Mouse (Mus musculus): ENCODE results near the gene Tnk2. TPM values are rescaled to one million over a fixed set of nuclear protein-coding genes. Genes with fewer than 3 reads are reported as not detected.

Tnk2 gene
- polyA plus RNA-seq, 1 experiment from 2014 or later: 10.6 TPM

- H3K27ac ChIP-seq (ENCODE audit: low read length): no peak overlapping the region
These were observed 10.5 kb downstream of the Tnk2 start for GRCm38 (mm10) chr16:32654071-32654733.

GRCm38 (mm10) chr16:32655534-32655933 lies 11.9 kb downstream of the Tnk2 start:
- Histone ChIP-seq H3K9ac (ENCODE audit: low read length) (no peak overlapping the region), H3K27me3 (ENCODE audit: control insufficient read depth, insufficient read depth, low read length) (no peaks in the 10 kb centered on the region), H3K9me3 (replicated peaks; ENCODE audit: control insufficient read depth, low read length) (no peaks in the 10 kb centered on the region), H3K4me3 (replicated peaks; ENCODE audit: low read length) (no peak overlapping the region), H3K27ac (ENCODE audit: low read length) (no peak overlapping the region), H3K4me2 (ENCODE audit: low read depth, low read length) (no peak overlapping the region), H3K36me3 (ENCODE audit: control insufficient read depth, insufficient read depth, low read length) (no peaks in the 10 kb centered on the region), H3K4me1 (ENCODE audit: control insufficient read depth, insufficient read depth, low read length) (peaks cover 41% of the 10 kb centered on the region)
- 88% methylated on average over 4 of the region's 4 CpGs for WGBS
- ATAC-seq (ENCODE audit: insufficient read depth, low FRiP score): no peak

More at GRCm38 (mm10) chr16:32654071-32654733, 10.5 kb downstream of the Tnk2 start:
- Histone ChIP-seq H3K4me1 (ENCODE audit: control insufficient read depth, insufficient read depth, low read length) (peaks cover 27% of the 10 kb centered on the region), H3K36me3 (ENCODE audit: control insufficient read depth, insufficient read depth, low read length) (no peaks in the 10 kb centered on the region), H3K4me3 (replicated peaks; ENCODE audit: low read length) (no peak overlapping the region), H3K9ac (ENCODE audit: low read length) (no peak overlapping the region), H3K4me2 (ENCODE audit: low read depth, low read length) (no peak overlapping the region), H3K9me3 (replicated peaks; ENCODE audit: control insufficient read depth, low read length) (no peaks in the 10 kb centered on the region), H3K27me3 (ENCODE audit: control insufficient read depth, insufficient read depth, low read length) (no peaks in the 10 kb centered on the region)
- no peak for ATAC-seq (ENCODE audit: insufficient read depth, low FRiP score)
- 73% methylated on average over 6 of the region's 6 CpGs for WGBS

GRCm38 (mm10) chr16:32656321-32656720 lies 12.6 kb downstream of the Tnk2 start:
- H3K4me2 ChIP-seq (ENCODE audit: low read depth, low read length): 0 out of 2 replicates have a peak overlapping the region, but pooled peaks have one; percentile 6
- no peak overlapping the region; the same call in 1 of the 2 replicates for H3K27ac ChIP-seq (ENCODE audit: low read length)
- no peaks in the 10 kb centered on the region for H3K9me3 ChIP-seq (replicated peaks; ENCODE audit: control insufficient read depth, low read length)
- 64% methylated on average over 8 of the region's 8 CpGs for WGBS
- H3K36me3 ChIP-seq (ENCODE audit: control insufficient read depth, insufficient read depth, low read length): no peaks in the 10 kb centered on the region
- H3K4me1 ChIP-seq (ENCODE audit: control insufficient read depth, insufficient read depth, low read length): peaks cover 49% of the 10 kb centered on the region
- ATAC-seq (ENCODE audit: insufficient read depth, low FRiP score): no peak
- no peak overlapping the region for H3K4me3 ChIP-seq (replicated peaks; ENCODE audit: low read length)
- H3K27me3 ChIP-seq (ENCODE audit: control insufficient read depth, insufficient read depth, low read length): no peaks in the 10 kb centered on the region
- H3K9ac ChIP-seq (ENCODE audit: low read length): no peak overlapping the region

GRCm38 (mm10) chr16:32656794-32657193 lies 13.1 kb downstream of the Tnk2 start:
- H3K4me3 ChIP-seq (replicated peaks; ENCODE audit: low read length): no peak overlapping the region
- H3K36me3 ChIP-seq (ENCODE audit: control insufficient read depth, insufficient read depth, low read length): no peaks in the 10 kb centered on the region
- no peaks in the 10 kb centered on the region for H3K9me3 ChIP-seq (replicated peaks; ENCODE audit: control insufficient read depth, low read length)
- no peak overlapping the region for H3K9ac ChIP-seq (ENCODE audit: low read length)
- H3K4me1 ChIP-seq (ENCODE audit: control insufficient read depth, insufficient read depth, low read length): peaks cover 53% of the 10 kb centered on the region
- no peaks in the 10 kb centered on the region for H3K27me3 ChIP-seq (ENCODE audit: control insufficient read depth, insufficient read depth, low read length)
- no peak for ATAC-seq (ENCODE audit: insufficient read depth, low FRiP score)
- H3K4me2 ChIP-seq (ENCODE audit: low read depth, low read length): no peak overlapping the region
- H3K27ac ChIP-seq (ENCODE audit: low read length): no peak overlapping the region; the same call in 1 of the 2 replicates
- WGBS: 56% methylated on average over 8 of the region's 8 CpGs

GRCm38 (mm10) chr16:32657498-32658250 lies 14.0 kb downstream of the Tnk2 start:
- Histone ChIP-seq H3K9ac (ENCODE audit: low read length) (no peak overlapping the region), H3K27ac (ENCODE audit: low read length) (no peak overlapping the region), H3K9me3 (replicated peaks; ENCODE audit: control insufficient read depth, low read length) (no peaks in the 10 kb centered on the region), H3K36me3 (ENCODE audit: control insufficient read depth, insufficient read depth, low read length) (no peaks in the 10 kb centered on the region), H3K4me1 (ENCODE audit: control insufficient read depth, insufficient read depth, low read length) (peaks cover 62% of the 10 kb centered on the region), H3K4me3 (replicated peaks; ENCODE audit: low read length) (no peak overlapping the region), H3K4me2 (ENCODE audit: low read depth, low read length) (no peak overlapping the region), H3K27me3 (ENCODE audit: control insufficient read depth, insufficient read depth, low read length) (no peaks in the 10 kb centered on the region)
- ATAC-seq (ENCODE audit: insufficient read depth, low FRiP score): no peak
- WGBS: 91% methylated on average over 16 of the region's 16 CpGs

GRCm38 (mm10) chr16:32658743-32659171 lies 15.1 kb downstream of the Tnk2 start:
- 7% methylated on average over 17 of the region's 21 CpGs for WGBS
- H3K9me3 ChIP-seq (replicated peaks; ENCODE audit: control insufficient read depth, low read length): no peaks in the 10 kb centered on the region
- H3K36me3 ChIP-seq (ENCODE audit: control insufficient read depth, insufficient read depth, low read length): no peaks in the 10 kb centered on the region
- H3K4me1 ChIP-seq (ENCODE audit: control insufficient read depth, insufficient read depth, low read length): peaks cover 70% of the 10 kb centered on the region
- peak overlapping the region; percentile 68 for H3K9ac ChIP-seq (ENCODE audit: low read length)
- H3K4me2 ChIP-seq (ENCODE audit: low read depth, low read length): peak overlapping the region; percentile 53
- H3K27ac ChIP-seq (ENCODE audit: low read length): peak overlapping the region; percentile 48; the same call in 1 of the 2 replicates
- H3K27me3 ChIP-seq (ENCODE audit: control insufficient read depth, insufficient read depth, low read length): no peaks in the 10 kb centered on the region
- peak overlapping the region; percentile 32 for H3K4me3 ChIP-seq (replicated peaks; ENCODE audit: low read length)
- no peak for ATAC-seq (ENCODE audit: insufficient read depth, low FRiP score)

GRCm38 (mm10) chr16:32659385-32659784 lies 15.7 kb downstream of the Tnk2 start:
- WGBS: 10% methylated on average over 8 of the region's 8 CpGs
- peaks cover 70% of the 10 kb centered on the region for H3K4me1 ChIP-seq (ENCODE audit: control insufficient read depth, insufficient read depth, low read length)
- H3K9ac ChIP-seq (ENCODE audit: low read length): peak overlapping the region; percentile 68
- H3K4me2 ChIP-seq (ENCODE audit: low read depth, low read length): peak overlapping the region; percentile 53
- no peaks in the 10 kb centered on the region for H3K27me3 ChIP-seq (ENCODE audit: control insufficient read depth, insufficient read depth, low read length)
- peak overlapping the region; percentile 32 for H3K4me3 ChIP-seq (replicated peaks; ENCODE audit: low read length)
- peak overlapping the region; percentile 96; the same call in 1 of the 2 replicates for H3K27ac ChIP-seq (ENCODE audit: low read length)
- H3K9me3 ChIP-seq (replicated peaks; ENCODE audit: control insufficient read depth, low read length): no peaks in the 10 kb centered on the region
- ATAC-seq (ENCODE audit: insufficient read depth, low FRiP score): no peak
- no peaks in the 10 kb centered on the region for H3K36me3 ChIP-seq (ENCODE audit: control insufficient read depth, insufficient read depth, low read length)

- no peak for ATAC-seq (ENCODE audit: insufficient read depth, low FRiP score)
- Histone ChIP-seq H3K4me2 (ENCODE audit: low read depth, low read length) (peak overlapping the region; percentile 50; the same call in 1 of the 2 replicates), H3K4me3 (replicated peaks; ENCODE audit: low read length) (no peak overlapping the region), H3K4me1 (ENCODE audit: control insufficient read depth, insufficient read depth, low read length) (peaks cover 70% of the 10 kb centered on the region), H3K9me3 (replicated peaks; ENCODE audit: control insufficient read depth, low read length) (no peaks in the 10 kb centered on the region), H3K27me3 (ENCODE audit: control insufficient read depth, insufficient read depth, low read length) (no peaks in the 10 kb centered on the region), H3K27ac (ENCODE audit: low read length) (peak overlapping the region; percentile 96), H3K36me3 (ENCODE audit: control insufficient read depth, insufficient read depth, low read length) (no peaks in the 10 kb centered on the region), H3K9ac (ENCODE audit: low read length) (no peak overlapping the region)
- 24% methylated on average over 1 of the region's 1 CpGs for WGBS
These were observed 16.4 kb downstream of the Tnk2 start for GRCm38 (mm10) chr16:32660095-32660494.
